Mouse (Mus musculus) ES-Bruce4 (cell line): ENCODE data around the gene Adamtsl1.

Source experiments
- CTCF ChIP-seq: IDR thresholded peaks from one replicate; pipeline ENCODE4 v1.8.1; 2011; ENCODE audit warnings: low read depth, low read length
- EP300 ChIP-seq: IDR thresholded peaks from 2 replicates; pipeline ENCODE4 v1.6.1; 2011; ENCODE audit warnings: low read depth, low read length; ENCODE audit not compliant: insufficient read depth
- POLR2A ChIP-seq: IDR thresholded peaks from one replicate; pipeline ENCODE4 v1.8.1; 2011; ENCODE audit warnings: low read length; ENCODE audit not compliant: insufficient read depth

GRCm38 (mm10) chr4:85529852-85530251, 15.9 kb downstream of the Adamtsl1 start:
- TF ChIP-seq POLR2A: no peak
- no peak for TF ChIP-seq CTCF
- TF ChIP-seq EP300: no peak
